1 mouse cellular context compared by ENCODE assay signal in genomic region chr5:92348794-92349413, GRCm38 (mm10).
TF ChIP-seq lines count a peak whose summit lies in the region.

TSS of gene Cxcl10 (minus strand) at chr5:92348889.

TF ChIP-seq in CH12.LX, 34 proteins besides CTCF, POLR2A, EP300 and RAD21 (continued from another document):
- TF ChIP-seq ZKSCAN1 (IDR thresholded peaks at IDR 0.05; ENCODE audit: borderline replicate concordance, low read depth, low read length), result no peak
- TF ChIP-seq MEF2A (IDR thresholded peaks at IDR 0.05; ENCODE audit: borderline replicate concordance, low read depth, low read length), result peak; percentile 88
- no peak for TF ChIP-seq ZMIZ1 (IDR thresholded peaks at IDR 0.05; ENCODE audit: low read depth, low read length)
- TF ChIP-seq RCOR1 (conservative IDR thresholded peaks at IDR 0.05; ENCODE audit: low read depth, low read length), result peak; percentile 89
- TF ChIP-seq USF2 (conservative IDR thresholded peaks at IDR 0.05; ENCODE audit: low read depth, low read length), result no peak
- peak; percentile 93 for TF ChIP-seq CHD1 (IDR thresholded peaks at IDR 0.05; ENCODE audit: low read depth, low read length)
- peak; percentile 42; the same call in 1 of the 2 replicates for TF ChIP-seq HCFC1 (IDR thresholded peaks at IDR 0.05; ENCODE audit: low read depth, low read length)
- no peak; the same call in 1 of the 2 replicates for TF ChIP-seq NELFE (IDR thresholded peaks at IDR 0.05; ENCODE audit: low read depth, low read length)
- peak; percentile 91; the same call in 1 of the 2 replicates for TF ChIP-seq SIN3A (IDR thresholded peaks at IDR 0.05; ENCODE audit: low read length)
- TF ChIP-seq ZNF384 (IDR thresholded peaks at IDR 0.05; ENCODE audit: low read depth, low read length), result 0 out of 2 replicates have a peak, but pooled peaks have one; percentile 9
- TF ChIP-seq SMC3 (IDR thresholded peaks at IDR 0.05; ENCODE audit: low read depth, low read length), result no peak
- TF ChIP-seq MAFK (IDR thresholded peaks at IDR 0.05; ENCODE audit: insufficient replicate concordance, low read length), result peak; percentile 92
- peak; percentile 88; the same call in 1 of the 2 replicates for TF ChIP-seq E2F4 (IDR thresholded peaks at IDR 0.05; ENCODE audit: insufficient replicate concordance, low read depth, low read length)
- TF ChIP-seq POLR2AphosphoS2 (IDR thresholded peaks at IDR 0.05; ENCODE audit: low read depth, low read length), result no peak
- TF ChIP-seq CHD2 (IDR thresholded peaks at IDR 0.05; ENCODE audit: low read length), result peak; percentile 69
TF ChIP-seq in CH12.LX: peak in this region for 21.
